Mouse (Mus musculus) left cerebral cortex, postnatal 14 days (tissue): Measurements from ENCODE around the gene Rab14. TPM values are rescaled to one million over a fixed set of nuclear protein-coding genes. Genes with fewer than 3 reads are reported as not detected.

Experiments used
- DNase-seq, 2 experiments: peaks; one replicate each; pipeline ENCODE4 v3.0.0; 2021 to 2022; ENCODE audit warnings: low spot score in 2 of 2, mixed read lengths in 1 of 2
- intact Hi-C: fragments of 180-260 bp; cut with DNase I; formaldehyde crosslinking; loops from one replicate; pipeline ENCODE4 v1.15.1; 2025
- long read RNA-seq, 2 experiments: library from polyadenylated mRNA; stranded (forward); transcript quantifications; one replicate each; pipeline ENCODE4 v2.0.0; 2021
- total RNA-seq, 2 experiments: library from RNA; stranded (reverse); gene quantifications; 2 replicates each; pipeline ENCODE4 v1.2.3; 2021

Gene Rab14
- total RNA-seq, result 100 to 1,000 TPM; 229 to 234 TPM
- long read RNA-seq, experiment 1, transcript Rab14-201 (8 exons, 3,081 nt), result major isoform, 459 of 506 reads
- long read RNA-seq, experiment 1, partial matches to known transcripts, result 9 of 506 reads
- long read RNA-seq, experiment 1, other reads (novel, unspliced or antisense), result 36 of 506 reads
- long read RNA-seq, experiment 2, full-length matches to known transcripts, result 377 of 394 reads
- long read RNA-seq, experiment 2, partial matches to known transcripts, result 4 of 394 reads
- long read RNA-seq, experiment 2, other reads (novel, unspliced or antisense), result 13 of 394 reads

DNA sequence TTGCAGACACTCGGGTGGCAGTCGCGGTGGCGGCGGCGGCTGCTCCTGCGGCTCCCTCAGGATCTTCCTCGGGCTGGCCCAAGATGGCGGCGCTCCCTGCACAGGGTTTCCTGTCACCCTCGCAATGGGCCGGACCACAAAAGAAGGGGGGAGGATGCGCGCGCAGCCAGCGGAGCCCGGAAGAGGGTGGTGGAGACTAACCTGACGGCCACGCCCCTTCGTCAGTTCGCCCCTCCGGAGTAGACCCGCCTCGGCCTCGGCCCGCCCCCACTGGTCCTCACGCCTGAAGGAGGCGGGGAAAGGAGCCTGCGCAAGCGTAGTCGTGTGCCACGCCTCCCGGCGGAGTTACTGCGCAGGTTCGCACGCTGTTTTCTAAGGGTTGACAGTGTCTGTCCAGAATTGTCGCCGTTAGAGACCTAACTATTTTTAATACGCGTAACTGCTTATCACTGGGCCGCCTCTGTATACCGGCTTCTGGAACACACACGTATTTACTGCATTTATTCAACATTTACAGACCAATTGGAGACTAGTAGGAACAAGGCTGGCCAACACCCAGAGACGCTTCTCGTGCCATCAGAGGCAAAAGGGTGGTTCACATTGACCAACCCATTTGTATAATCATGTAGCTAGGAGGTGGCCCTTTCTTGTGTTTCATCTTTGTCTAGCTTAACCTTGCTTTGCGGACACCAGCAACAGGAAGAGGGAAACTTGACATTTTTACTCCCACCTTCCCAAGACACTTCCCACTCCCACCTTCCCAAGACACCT is at the start of gene Rab14:
Rab14 (minus strand) TSS at position 223 of the 771 bp plus-strand sequence.
- intact Hi-C loops, result no loop called here

DNA sequence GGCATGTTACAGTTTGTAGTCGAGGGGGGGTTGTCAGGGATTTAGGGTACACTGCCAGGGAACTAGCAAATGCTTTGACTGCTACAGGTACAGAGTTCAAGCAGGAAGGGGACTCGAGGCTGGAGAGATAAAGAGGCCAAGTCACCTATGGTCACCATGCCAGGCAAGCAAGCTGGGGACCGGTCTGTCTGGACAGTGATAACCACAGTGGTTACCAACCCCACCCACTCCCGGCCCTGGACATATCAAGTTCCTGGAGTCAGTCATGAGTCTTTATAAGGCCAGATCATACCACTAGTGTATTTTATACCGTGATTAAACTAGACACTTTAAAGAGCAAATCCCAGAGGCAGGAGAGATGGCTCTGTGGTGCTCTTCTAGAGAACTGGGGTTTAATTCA is 46.8 kb upstream of the Rab14 start:
- no peak for DNase-seq
- intact Hi-C loops, result no loop called here

More for the DNA sequence above, at the start of gene Rab14:
- peak; percentile 99 to 100 for DNase-seq

DNA sequence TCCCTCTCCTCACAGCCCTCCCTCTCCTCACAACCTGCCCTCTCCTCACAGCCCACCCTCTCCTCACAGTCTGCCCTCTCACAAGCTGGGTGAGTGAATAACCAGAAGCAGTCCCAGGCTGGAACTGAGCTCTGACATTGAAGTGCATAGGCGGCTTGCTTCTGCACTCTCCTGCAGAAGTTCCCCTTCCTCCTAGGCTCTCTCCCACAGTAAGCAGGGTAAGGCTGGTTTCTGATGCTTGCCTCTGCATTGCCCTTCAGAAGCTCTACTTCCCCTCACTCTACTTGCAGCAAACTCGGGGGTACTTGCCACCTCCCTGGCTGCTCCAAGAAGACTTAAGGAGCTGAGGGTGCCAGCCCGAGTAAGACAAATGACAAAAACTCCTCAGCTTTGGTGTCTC is 43.3 kb upstream of the Rab14 start:
- intact Hi-C loops, result no loop called here

GRCm38 (mm10) chr2:35235021-35235420 is 34.1 kb upstream of the Rab14 start:
- intact Hi-C loops, result no loop called here
- DNase-seq, result no peak

More for the DNA sequence above, 43.3 kb upstream of the Rab14 start:
- no peak for DNase-seq

- intact Hi-C loops, result no loop called here
- DNase-seq, result no peak
Observed at GRCm38 (mm10) chr2:35233898-35234297, 33.0 kb upstream of the Rab14 start.

- no peak for DNase-seq
- intact Hi-C loops, result no loop called here
Observed at GRCm38 (mm10) chr2:35232595-35233445, 31.9 kb upstream of the Rab14 start.

DNA sequence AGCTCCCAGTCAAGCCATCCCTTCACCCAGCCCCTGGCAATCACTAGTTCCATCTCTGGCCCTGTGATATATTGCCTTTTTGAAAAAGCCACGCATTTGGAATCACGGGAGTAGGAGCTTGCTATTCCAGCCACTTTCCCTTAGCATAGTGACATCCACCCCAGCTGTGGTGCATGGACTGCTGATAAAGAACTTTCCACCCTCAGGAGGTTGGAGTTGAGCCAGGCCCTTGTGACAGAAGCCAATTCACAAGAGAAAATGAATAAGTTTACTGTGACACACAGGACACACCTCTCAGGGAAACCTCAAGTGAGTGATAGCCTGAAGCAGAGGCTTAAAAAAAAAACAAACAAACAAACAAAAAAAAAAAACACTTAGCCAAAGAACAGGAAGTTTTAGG is 31.0 kb upstream of the Rab14 start:
- DNase-seq, result peak in 1 of 2 experiments; percentile 19
- intact Hi-C loops, result no loop called here

GRCm38 (mm10) chr2:35230215-35230614 is 29.3 kb upstream of the Rab14 start:
- intact Hi-C loops, result no loop called here
- DNase-seq, result no peak

DNA sequence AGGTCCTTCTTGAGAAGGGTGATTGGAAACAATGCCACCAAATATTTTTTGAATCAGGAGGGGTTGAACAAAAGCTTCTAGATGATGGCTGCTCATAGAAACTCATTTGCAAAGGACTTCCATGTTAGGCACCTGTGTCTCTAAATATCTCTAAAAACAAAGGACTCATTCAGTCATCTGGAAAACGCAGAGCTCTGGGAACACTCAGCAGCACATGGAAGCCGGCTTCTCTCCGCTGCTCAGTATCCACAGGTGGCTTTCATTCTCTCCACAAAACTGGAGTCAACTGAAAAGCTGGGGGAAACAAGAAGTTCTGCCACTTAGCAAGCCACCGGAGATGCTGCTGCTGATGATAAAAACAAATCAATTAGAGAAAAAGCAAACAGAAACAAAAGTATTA is 27.2 kb upstream of the Rab14 start:
- DNase-seq, result no peak
- intact Hi-C loops, result no loop called here

GRCm38 (mm10) chr2:35224285-35224684 is 23.4 kb upstream of the Rab14 start:
- DNase-seq, result no peak
- intact Hi-C loops, result no loop called here

DNA sequence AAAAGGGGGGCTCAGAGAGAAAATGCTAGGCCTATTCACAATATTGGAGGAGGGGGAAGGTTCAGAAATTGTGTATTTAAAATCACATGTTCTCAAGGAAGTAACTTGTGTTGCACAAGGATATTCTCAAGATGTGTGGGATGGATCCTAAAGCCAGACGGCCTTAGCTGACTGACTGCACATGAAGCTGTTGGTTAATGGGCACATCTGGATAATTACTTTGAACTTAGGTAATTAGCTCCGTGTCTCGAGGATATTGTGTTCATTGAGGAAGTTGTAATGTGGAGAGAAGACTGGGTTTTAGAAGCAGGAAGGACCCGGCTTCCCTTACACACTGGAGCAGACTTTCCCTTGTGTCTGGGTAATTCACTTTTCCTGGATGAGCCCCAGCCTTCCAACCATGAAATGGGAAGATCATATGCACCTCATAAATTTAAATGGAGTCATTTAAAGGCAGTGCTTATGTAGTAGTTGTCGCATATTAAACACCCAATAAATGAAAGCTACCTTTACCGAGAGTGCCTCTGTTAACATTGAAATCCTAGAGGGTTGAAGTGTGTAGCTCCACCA is 22.0 kb upstream of the Rab14 start:
- intact Hi-C loops, result no loop called here
- no peak for DNase-seq

- intact Hi-C loops, result loop anchor here (10.0 kb wide), 1 partner anchor 136 kb away; no protein-coding TSS in a partner anchor
Observed at GRCm38 (mm10) chr2:35218736-35219135, 17.8 kb upstream of the Rab14 start.

GRCm38 (mm10) chr2:35216701-35217100 is 15.8 kb upstream of the Rab14 start:
- intact Hi-C loops, result loop anchor here (10.0 kb wide), 1 partner anchor 138 kb away; no protein-coding TSS in a partner anchor
- no peak for DNase-seq

More at GRCm38 (mm10) chr2:35218736-35219135, 17.8 kb upstream of the Rab14 start:
- DNase-seq, result no peak

GRCm38 (mm10) chr2:35215363-35215762 is 14.4 kb upstream of the Rab14 start:
- intact Hi-C loops, result loop anchor here (2.0 to 10.0 kb wide), 2 partner anchors 55 to 139 kb away; no protein-coding TSS in a partner anchor
- DNase-seq, result no peak

DNA sequence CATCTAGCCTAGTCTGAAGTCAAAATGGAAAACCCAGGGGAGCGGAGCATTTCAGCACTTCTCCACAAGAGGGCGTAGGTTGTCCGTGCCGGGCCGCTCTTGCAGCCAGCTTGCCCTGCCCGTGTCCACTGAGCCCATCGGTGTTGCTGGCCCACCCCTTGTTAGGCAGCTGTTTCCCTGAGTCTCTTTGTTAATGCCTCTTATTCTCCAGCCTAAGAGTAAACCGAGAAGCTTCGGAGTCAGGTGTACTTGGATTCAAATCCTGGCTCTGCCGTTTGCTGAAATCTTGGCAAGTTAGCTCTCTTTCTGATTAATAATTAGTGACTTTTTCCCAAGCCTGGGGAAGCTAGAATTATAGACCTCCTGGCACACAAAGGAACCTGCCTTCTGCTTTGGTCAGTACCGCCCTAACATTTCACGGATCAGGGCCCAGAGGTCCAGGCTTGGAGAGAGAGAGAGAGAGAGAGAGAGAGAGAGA is 14.0 kb upstream of the Rab14 start:
- intact Hi-C loops, result loop anchor here (2.0 to 10.0 kb wide), 2 partner anchors 56 to 140 kb away; no protein-coding TSS in a partner anchor
- peak; percentile 85 to 86 for DNase-seq

- DNase-seq, result no peak
- intact Hi-C loops, result loop anchor here (10.0 kb wide), 1 partner anchor 141 kb away; no protein-coding TSS in a partner anchor
Observed at GRCm38 (mm10) chr2:35213345-35213910, 12.5 kb upstream of the Rab14 start.

GRCm38 (mm10) chr2:35211681-35212080 is 10.8 kb upstream of the Rab14 start:
- intact Hi-C loops, result loop anchor here (10.0 kb wide), 1 partner anchor 143 kb away; no protein-coding TSS in a partner anchor
- no peak for DNase-seq

- intact Hi-C loops, result no loop called here
Observed at GRCm38 (mm10) chr2:35208931-35209665, 8.2 kb upstream of the Rab14 start.

More at GRCm38 (mm10) chr2:35208931-35209665, 8.2 kb upstream of the Rab14 start:
- DNase-seq, result no peak
